Mouse (Mus musculus) small intestine, adult 2 months (tissue): ENCODE results near the gene Gng13.

Experiments
- CTCF ChIP-seq: fragments of 200-500 bp; IDR thresholded peaks from 2 replicates; pipeline ENCODE4 v1.5.1; 2012; ENCODE audit warnings: low read depth, mild to moderate bottlenecking, control low read depth, inconsistent platforms, low read length, moderate library complexity, mixed read lengths; ENCODE audit not compliant: insufficient replicate concordance, insufficient read length; ENCODE audit errors: extremely low read depth
- POLR2A ChIP-seq: fragments of 200-500 bp; IDR thresholded peaks from 2 replicates; pipeline ENCODE4 v1.6.1; 2012; ENCODE audit warnings: low read depth, mild to moderate bottlenecking, control low read depth, inconsistent platforms, low read length, moderate library complexity

- TF ChIP-seq CTCF: no peak
- no peak for TF ChIP-seq POLR2A
These were observed 48.9 kb downstream of the Gng13 start for GRCm38 (mm10) chr17:25765886-25766285.
